Mouse (Mus musculus): Measurements from ENCODE around the gene Gm14214.
A peak's percentile ranks its signal among the peaks of the same experiment; 100 is the strongest.

Gene Gm14214

GRCm38 (mm10) chr2:154776496-154776895 lies 6.7 kb upstream of the Gm14214 start:
- DNase-seq (ENCODE audit: low spot score in 2 of 2), result no peak

- DNase-seq (ENCODE audit: low spot score in 2 of 2), result peak; percentile 55 to 76
Measured at GRCm38 (mm10) chr2:154774032-154774431, 4.2 kb upstream of the Gm14214 start.

- DNase-seq (ENCODE audit: low spot score in 2 of 2), result no peak
Measured at GRCm38 (mm10) chr2:154771604-154772003, 1.8 kb upstream of the Gm14214 start.

- DNase-seq (ENCODE audit: low spot score in 2 of 2), result no peak
Measured at GRCm38 (mm10) chr2:154767051-154767450, 2.8 kb downstream of the Gm14214 start.

GRCm38 (mm10) chr2:154765554-154766008 lies 4.2 kb downstream of the Gm14214 start:
- DNase-seq (ENCODE audit: low spot score in 2 of 2), result peak in 1 of 2 experiments; percentile 25

- DNase-seq (ENCODE audit: low spot score in 2 of 2), result peak in 1 of 2 experiments; percentile 30
Measured at GRCm38 (mm10) chr2:154764828-154765497, 4.9 kb downstream of the Gm14214 start.

GRCm38 (mm10) chr2:154763226-154763625 lies 6.6 kb downstream of the Gm14214 start:
- no peak for DNase-seq (ENCODE audit: low spot score in 2 of 2)

GRCm38 (mm10) chr2:154758454-154758853 lies 11.4 kb downstream of the Gm14214 start:
- no peak for DNase-seq (ENCODE audit: low spot score in 2 of 2)

- DNase-seq (ENCODE audit: low spot score in 2 of 2), result no peak
Measured at GRCm38 (mm10) chr2:154757691-154758090, 12.1 kb downstream of the Gm14214 start.

GRCm38 (mm10) chr2:154755791-154756190 lies 14.0 kb downstream of the Gm14214 start:
- DNase-seq (ENCODE audit: low spot score in 2 of 2), result no peak

GRCm38 (mm10) chr2:154754068-154754560 lies 15.7 kb downstream of the Gm14214 start:
- DNase-seq (ENCODE audit: low spot score in 2 of 2), result no peak

- DNase-seq (ENCODE audit: low spot score in 2 of 2), result no peak
Measured at GRCm38 (mm10) chr2:154751924-154752323, 17.9 kb downstream of the Gm14214 start.

GRCm38 (mm10) chr2:154749046-154750036 lies 20.5 kb downstream of the Gm14214 start:
- DNase-seq (ENCODE audit: low spot score in 2 of 2), result no peak

GRCm38 (mm10) chr2:154748383-154748782 lies 21.4 kb downstream of the Gm14214 start:
- no peak for DNase-seq (ENCODE audit: low spot score in 2 of 2)

GRCm38 (mm10) chr2:154743915-154744314 lies 25.9 kb downstream of the Gm14214 start:
- DNase-seq (ENCODE audit: low spot score in 2 of 2), result no peak

- DNase-seq (ENCODE audit: low spot score in 2 of 2), result no peak
Measured at GRCm38 (mm10) chr2:154742911-154743819, 26.7 kb downstream of the Gm14214 start.

- DNase-seq (ENCODE audit: low spot score in 2 of 2), result no peak
Measured at GRCm38 (mm10) chr2:154738621-154739020, 31.2 kb downstream of the Gm14214 start.

GRCm38 (mm10) chr2:154735986-154736385 lies 33.8 kb downstream of the Gm14214 start:
- no peak for DNase-seq (ENCODE audit: low spot score in 2 of 2)

GRCm38 (mm10) chr2:154735416-154735815 lies 34.4 kb downstream of the Gm14214 start:
- no peak for DNase-seq (ENCODE audit: low spot score in 2 of 2)

- no peak for DNase-seq (ENCODE audit: low spot score in 2 of 2)
Measured at GRCm38 (mm10) chr2:154734977-154735376, 34.9 kb downstream of the Gm14214 start.

- DNase-seq (ENCODE audit: low spot score in 2 of 2), result no peak
Measured at GRCm38 (mm10) chr2:154732503-154733141, 37.2 kb downstream of the Gm14214 start.

Measured in spleen, postnatal 4 days (tissue).